Mouse (Mus musculus): ENCODE results near the gene Cacna1e.

GRCm38 (mm10) chr1:154605601-154606000 is 278.7 kb downstream of the Cacna1e start:
- TF ChIP-seq EP300 (IDR thresholded peaks at IDR 0.05; ENCODE audit: low read depth) = no peak
- no peak for TF ChIP-seq CTCF (IDR thresholded peaks at IDR 0.05; ENCODE audit: low read depth)

All from liver, embryonic 14.5 days (tissue).